Mouse (Mus musculus): ENCODE results near the gene Slc7a1.
A peak's percentile ranks its signal among the peaks of the same experiment; 100 is the strongest.

Slc7a1 gene

GRCm38 (mm10) chr5:148399660-148400443 is at the start of gene Slc7a1:
Gene Slc7a1, minus strand, starts transcription at chr5:148399904.
- DNase-seq (ENCODE audit: low spot score): peak; percentile 94

GRCm38 (mm10) chr5:148444974-148445373 is 45.3 kb upstream of the Slc7a1 start:
- DNase-seq (ENCODE audit: low spot score): no peak

- DNase-seq (ENCODE audit: low spot score): no peak
Measured at GRCm38 (mm10) chr5:148443734-148444133, 44.0 kb upstream of the Slc7a1 start.

- no peak for DNase-seq (ENCODE audit: low spot score)
Measured at GRCm38 (mm10) chr5:148435660-148436059, 36.0 kb upstream of the Slc7a1 start.

- DNase-seq (ENCODE audit: low spot score): no peak
Measured at GRCm38 (mm10) chr5:148432121-148432520, 32.4 kb upstream of the Slc7a1 start.

- DNase-seq (ENCODE audit: low spot score): peak; percentile 15
Measured at GRCm38 (mm10) chr5:148428846-148429245, 29.1 kb upstream of the Slc7a1 start.

GRCm38 (mm10) chr5:148425136-148425535 is 25.4 kb upstream of the Slc7a1 start:
- DNase-seq (ENCODE audit: low spot score): no peak

GRCm38 (mm10) chr5:148421326-148421725 is 21.6 kb upstream of the Slc7a1 start:
- DNase-seq (ENCODE audit: low spot score): no peak

- DNase-seq (ENCODE audit: low spot score): peak; percentile 55
Measured at GRCm38 (mm10) chr5:148419112-148419526, 19.4 kb upstream of the Slc7a1 start.

GRCm38 (mm10) chr5:148418436-148418835 is 18.7 kb upstream of the Slc7a1 start:
- no peak for DNase-seq (ENCODE audit: low spot score)

GRCm38 (mm10) chr5:148417756-148418155 is 18.1 kb upstream of the Slc7a1 start:
- no peak for DNase-seq (ENCODE audit: low spot score)

- DNase-seq (ENCODE audit: low spot score): no peak
Measured at GRCm38 (mm10) chr5:148416461-148416860, 16.8 kb upstream of the Slc7a1 start.

- no peak for DNase-seq (ENCODE audit: low spot score)
Measured at GRCm38 (mm10) chr5:148414233-148414632, 14.5 kb upstream of the Slc7a1 start.

GRCm38 (mm10) chr5:148412504-148412903 is 12.8 kb upstream of the Slc7a1 start:
- no peak for DNase-seq (ENCODE audit: low spot score)

- DNase-seq (ENCODE audit: low spot score): no peak
Measured at GRCm38 (mm10) chr5:148409465-148409864, 9.8 kb upstream of the Slc7a1 start.

GRCm38 (mm10) chr5:148406913-148407312 is 7.2 kb upstream of the Slc7a1 start:
- DNase-seq (ENCODE audit: low spot score): no peak

- no peak for DNase-seq (ENCODE audit: low spot score)
Measured at GRCm38 (mm10) chr5:148404548-148404947, 4.8 kb upstream of the Slc7a1 start.

GRCm38 (mm10) chr5:148402641-148403040 is 2.9 kb upstream of the Slc7a1 start:
- DNase-seq (ENCODE audit: low spot score): no peak

- peak; percentile 83 for DNase-seq (ENCODE audit: low spot score)
Measured at GRCm38 (mm10) chr5:148398766-148399659, 691 bp downstream of the Slc7a1 start.

GRCm38 (mm10) chr5:148398451-148398765 is 1.3 kb downstream of the Slc7a1 start:
- DNase-seq (ENCODE audit: low spot score): no peak

GRCm38 (mm10) chr5:148397911-148398310 is 1.8 kb downstream of the Slc7a1 start:
- DNase-seq (ENCODE audit: low spot score): no peak

- no peak for DNase-seq (ENCODE audit: low spot score)
Measured at GRCm38 (mm10) chr5:148397418-148397817, 2.3 kb downstream of the Slc7a1 start.

GRCm38 (mm10) chr5:148393316-148393715 is 6.4 kb downstream of the Slc7a1 start:
- DNase-seq (ENCODE audit: low spot score): no peak

Data from T-cell, adult 2 months (primary cell).